Mouse (Mus musculus): ENCODE results near the gene Hbp1. TPM values are rescaled to one million over a fixed set of nuclear protein-coding genes. Genes with fewer than 3 reads are reported as not detected.

Gene Hbp1
- polyA plus RNA-seq, 1 experiment = 27.3 TPM

- Histone ChIP-seq H3K27ac (ENCODE audit: control insufficient read depth, insufficient read depth, low read depth, low read length) (no peak overlapping the region), H3K27me3 (ENCODE audit: control insufficient read depth, insufficient read depth, low read length) (no peaks in the 10 kb centered on the region), H3K36me3 (ENCODE audit: control insufficient read depth, insufficient read depth, low read length) (no peaks in the 10 kb centered on the region; the same call in 1 of the 2 replicates), H3K4me3 (ENCODE audit: control insufficient read depth, low read depth, low read length) (no peak overlapping the region), H3K4me1 (ENCODE audit: control insufficient read depth, insufficient read depth, low read length) (no peaks in the 10 kb centered on the region)
- TF ChIP-seq POLR2A (IDR thresholded peaks at IDR 0.05; ENCODE audit: control insufficient read depth, low read depth, low read length) (no peak), CTCF (IDR thresholded peaks at IDR 0.05; ENCODE audit: control insufficient read depth, insufficient read depth, insufficient replicate concordance, low read depth, low read length) (no peak)
These were observed 67.6 kb downstream of the Hbp1 start for GRCm38 (mm10) chr12:31882736-31883135.

GRCm38 (mm10) chr12:31876775-31877174 lies 73.6 kb downstream of the Hbp1 start:
- no peak overlapping the region for H3K4me3 ChIP-seq (ENCODE audit: control insufficient read depth, low read depth, low read length)
- no peaks in the 10 kb centered on the region for H3K36me3 ChIP-seq (ENCODE audit: control insufficient read depth, insufficient read depth, low read length)
- no peak overlapping the region for H3K27ac ChIP-seq (ENCODE audit: control insufficient read depth, insufficient read depth, low read depth, low read length)
- H3K4me1 ChIP-seq (ENCODE audit: control insufficient read depth, insufficient read depth, low read length) = no peaks in the 10 kb centered on the region
- no peak for TF ChIP-seq CTCF (IDR thresholded peaks at IDR 0.05; ENCODE audit: control insufficient read depth, insufficient read depth, insufficient replicate concordance, low read depth, low read length)
- TF ChIP-seq POLR2A (IDR thresholded peaks at IDR 0.05; ENCODE audit: control insufficient read depth, low read depth, low read length) = no peak
- no peaks in the 10 kb centered on the region for H3K27me3 ChIP-seq (ENCODE audit: control insufficient read depth, insufficient read depth, low read length)

Other genes starting within 250 kb of the Hbp1 start
- not detected in 2 replicates for gene Gpr22, start 236.6 kb downstream of the Hbp1 start, polyA plus RNA-seq (2012; rRNA removed)
- 3.3 and 3.5 TPM in 2 replicates for gene Prkar2b, start 110.8 kb upstream of the Hbp1 start, polyA plus RNA-seq (2012; rRNA removed)

Data from testis, adult 2 months (tissue).